Mouse (Mus musculus) lung, postnatal 0 days (tissue): ENCODE measurements around the gene Ccdc124.

Source experiments
- CTCF ChIP-seq: IDR thresholded peaks from 2 replicates; pipeline ENCODE4 v1.5.1; 2016; ENCODE audit warnings: antibody characterized with exemption, mild to moderate bottlenecking
- EP300 ChIP-seq: IDR thresholded peaks from 2 replicates; pipeline ENCODE4 v1.6.1; 2016; ENCODE audit warnings: antibody characterized with exemption, mild to moderate bottlenecking, control low read depth

DNA sequence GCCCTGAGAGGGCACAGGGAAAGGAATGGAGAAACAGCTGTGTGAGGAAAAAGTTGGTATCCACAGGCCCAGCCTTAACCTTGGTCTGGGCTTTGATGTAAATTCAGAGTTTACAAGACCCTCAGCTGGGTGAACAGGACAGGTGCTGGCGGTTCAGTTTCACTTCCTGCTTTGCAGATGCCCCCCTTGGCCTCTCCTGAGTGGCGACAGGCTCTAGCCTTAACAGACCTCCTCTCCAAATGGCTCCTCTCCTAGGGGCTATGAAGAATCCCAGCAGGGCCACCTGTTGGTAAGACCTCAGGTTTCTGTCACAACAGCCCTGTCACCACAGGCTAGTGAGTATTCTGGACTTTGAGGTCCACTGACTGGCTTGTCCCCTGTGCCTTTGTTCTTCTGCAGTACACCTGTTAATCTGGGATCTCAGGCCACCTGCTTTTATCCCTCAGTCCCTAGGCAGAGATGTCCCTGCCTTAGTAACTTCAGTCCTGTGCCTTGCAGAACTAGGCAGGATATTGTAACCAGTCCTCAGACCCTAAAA lies 25.0 kb upstream of the Ccdc124 start:
- no peak for TF ChIP-seq CTCF
- no peak for TF ChIP-seq EP300
